Mouse (Mus musculus) layer of hippocampus, adult 9-11 months (tissue): Measurements from ENCODE around the gene Abhd16b.
A peak's percentile ranks its signal among the peaks of the same experiment; 100 is the strongest.

Experiments used
- DNase-seq: peaks from one replicate; pipeline ENCODE4 v3.0.0; 2022

Gene Abhd16b

GRCm38 (mm10) chr2:181493156-181493927, at the start of gene Abhd16b:
Gene Abhd16b (plus strand): TSS chr2:181493206.
- DNase-seq, result no peak

- DNase-seq, result no peak
These were observed 40.8 kb upstream of the Abhd16b start for GRCm38 (mm10) chr2:181452181-181452580.

- no peak for DNase-seq
These were observed 39.7 kb upstream of the Abhd16b start for GRCm38 (mm10) chr2:181453274-181453673.

GRCm38 (mm10) chr2:181455899-181456298, 37.1 kb upstream of the Abhd16b start:
- no peak for DNase-seq

- DNase-seq, result no peak
These were observed 35.2 kb upstream of the Abhd16b start for GRCm38 (mm10) chr2:181457831-181458230.

GRCm38 (mm10) chr2:181458411-181459152, 34.4 kb upstream of the Abhd16b start:
- DNase-seq, result no peak

GRCm38 (mm10) chr2:181459153-181459672, 33.8 kb upstream of the Abhd16b start, which contains the start of gene Zbtb46:
Gene Zbtb46 (minus strand): TSS chr2:181459426.
- DNase-seq, result peak; percentile 66

- peak; percentile 11 for DNase-seq
These were observed 33.1 kb upstream of the Abhd16b start for GRCm38 (mm10) chr2:181459673-181460621.

GRCm38 (mm10) chr2:181461536-181462100, 31.4 kb upstream of the Abhd16b start:
- DNase-seq, result no peak

- no peak for DNase-seq
These were observed 30.4 kb upstream of the Abhd16b start for GRCm38 (mm10) chr2:181462604-181463003.

GRCm38 (mm10) chr2:181463008-181463738, 29.8 kb upstream of the Abhd16b start:
- peak; percentile 42 for DNase-seq

- no peak for DNase-seq
These were observed 27.6 kb upstream of the Abhd16b start for GRCm38 (mm10) chr2:181465423-181465822.

GRCm38 (mm10) chr2:181470285-181470684, 22.7 kb upstream of the Abhd16b start:
- DNase-seq, result no peak

GRCm38 (mm10) chr2:181471246-181471645, 21.8 kb upstream of the Abhd16b start:
- no peak for DNase-seq

GRCm38 (mm10) chr2:181472256-181472827, 20.7 kb upstream of the Abhd16b start:
- no peak for DNase-seq

GRCm38 (mm10) chr2:181483120-181483519, 9.9 kb upstream of the Abhd16b start:
- DNase-seq, result no peak

- DNase-seq, result no peak
These were observed 9.3 kb upstream of the Abhd16b start for GRCm38 (mm10) chr2:181483562-181484318.

- no peak for DNase-seq
These were observed 8.4 kb upstream of the Abhd16b start for GRCm38 (mm10) chr2:181484456-181485233.

- no peak for DNase-seq
These were observed 7.3 kb upstream of the Abhd16b start for GRCm38 (mm10) chr2:181485741-181486140.
